Mouse (Mus musculus): Measurements from ENCODE around the gene Pik3r5.

GRCm38 (mm10) chr11:68502902-68503629 lies 71.1 kb downstream of the Pik3r5 start, which contains the start of gene Pik3r6:
- TF ChIP-seq CTCF (IDR thresholded peaks at IDR 0.05; ENCODE audit: low read depth) (no peak), EP300 (optimal IDR thresholded peaks at IDR 0.05) (no peak)

All from stomach, postnatal 0 days (tissue).